Mouse (Mus musculus) heart, embryonic 14.5 days (tissue): ENCODE results near the gene Cfap52. TPM values are rescaled to one million over a fixed set of nuclear protein-coding genes. Genes with fewer than 3 reads are reported as not detected.

Experiments used
- ATAC-seq: fragments of 200-750 bp; cut with Nextera tagmentation; 2 replicates; pipeline ENCODE4 v1.8.0; 2017; ENCODE audit warnings: low read depth, moderate TSS enrichment; ENCODE audit not compliant: insufficient number of reproducible peaks, insufficient read depth, low FRiP score
- H3K27ac ChIP-seq, 2 experiments: fragments of 200-500 bp in 1 of 2; fragments of 300-500 bp in 1 of 2; sonication (generic) in 1 of 2; replicated peaks in 1 of 2; 2 replicates each; pipeline ENCODE4 v1.5.1; 2012 to 2014; ENCODE audit warnings: low read depth in 2 of 2, low read length in 2 of 2, control low read depth in 1 of 2, mild to moderate bottlenecking in 1 of 2, mixed read lengths in 1 of 2; ENCODE audit not compliant: control insufficient read depth in 1 of 2, insufficient read depth in 1 of 2
- H3K27me3 ChIP-seq: fragments of 300-500 bp; sonication (generic); 2 replicates; pipeline ENCODE4 v1.6.1; 2014; ENCODE audit warnings: mild to moderate bottlenecking, low read length, control low read depth; ENCODE audit not compliant: control insufficient read depth, insufficient read depth
- H3K36me3 ChIP-seq: fragments of 300-500 bp; sonication (generic); 2 replicates; pipeline ENCODE4 v1.6.1; 2014; ENCODE audit warnings: mild to moderate bottlenecking, control low read depth, low read length, mixed read lengths; ENCODE audit not compliant: control insufficient read depth, insufficient read depth
- H3K4me1 ChIP-seq, 2 experiments: fragments of 200-500 bp in 1 of 2; fragments of 300-500 bp in 1 of 2; sonication (generic) in 1 of 2; 2 replicates each; pipeline ENCODE4 v1.6.1; 2012 to 2014; ENCODE audit warnings: low read length in 2 of 2, control low read depth in 1 of 2, mixed read lengths in 1 of 2; ENCODE audit not compliant: control insufficient read depth in 2 of 2, insufficient read depth in 2 of 2
- H3K4me2 ChIP-seq: fragments of 300-500 bp; sonication (generic); 2 replicates; pipeline ENCODE4 v1.6.1; 2014; ENCODE audit warnings: mild to moderate bottlenecking, low read length
- H3K4me3 ChIP-seq, 2 experiments: fragments of 200-500 bp in 1 of 2; fragments of 300-500 bp in 1 of 2; sonication (generic) in 1 of 2; 2 replicates each; pipeline ENCODE4 v1.5.1; 2012 to 2014; ENCODE audit warnings: low read length in 2 of 2, mild to moderate bottlenecking in 2 of 2, control low read depth in 1 of 2, low read depth in 1 of 2, moderate library complexity in 1 of 2; ENCODE audit not compliant: control insufficient read depth in 1 of 2, insufficient read depth in 1 of 2
- H3K9ac ChIP-seq: fragments of 300-500 bp; sonication (generic); 2 replicates; pipeline ENCODE4 v1.6.1; 2014; ENCODE audit warnings: mild to moderate bottlenecking, low read length
- H3K9me3 ChIP-seq: fragments of 300-500 bp; sonication (generic); 2 replicates; pipeline ENCODE4 v1.6.1; 2016; ENCODE audit warnings: low read length, control low read depth; ENCODE audit not compliant: control insufficient read depth
- WGBS: fragments of 180-500 bp; shearing (Covaris S2); extraction: QIAGEN DNeasy Blood & Tissue Kit; methylation state at CpG from one replicate; pipeline ENCODE4 v1.1.7; 2014; 5-methylcytosine and 5-hydroxymethylcytosine counted together
- polyA plus RNA-seq: library from polyadenylated mRNA; unstranded; fragments of >200 nt; fragmentation: Nextera tagmentation; extraction: Ambion mirVana; gene quantifications from 2 replicates; pipeline ENCODE4 v1.2.1, GENCODE M21; 2014

Cfap52 gene
- polyA plus RNA-seq, 1 experiment from 2014 or later, result not detected

DNA sequence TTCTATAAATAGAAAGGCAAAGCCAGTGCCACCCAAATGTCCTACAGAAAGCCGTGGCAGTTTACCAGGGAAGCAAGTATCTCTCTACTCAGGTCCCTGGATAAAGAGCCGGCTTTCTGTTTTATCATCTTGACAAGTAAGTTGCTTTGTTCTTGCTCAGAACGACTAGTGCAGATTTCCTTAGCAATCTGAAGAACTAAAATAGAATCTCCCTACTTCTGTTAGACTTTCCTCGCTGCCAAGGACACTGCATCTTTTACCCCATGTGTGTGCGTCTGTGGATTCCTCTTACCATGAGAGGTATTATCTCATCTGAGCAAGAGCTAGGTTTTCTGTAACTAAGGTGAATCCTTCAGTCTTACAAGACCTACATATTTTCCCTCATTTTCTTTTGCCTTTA is 76.9 kb downstream of the Cfap52 start:
- Histone ChIP-seq H3K9ac (no peak overlapping the region), H3K36me3 (no peaks in the 10 kb centered on the region), H3K27me3 (no peaks in the 10 kb centered on the region), H3K4me3 (no peak overlapping the region), H3K27ac (peak overlapping the region; percentile 8 to 42; a peak in 2 of 4 replicates), H3K4me1 (peaks cover 0 to 10% of the 10 kb centered on the region in 2 experiments; a peak in 2 of 4 replicates), H3K4me2 (peak overlapping the region; percentile 29), H3K9me3 (no peaks in the 10 kb centered on the region)
- 24% methylated on average over 5 of the region's 5 CpGs for WGBS
- ATAC-seq, result no peak

GRCm38 (mm10) chr11:67885921-67886320 is 79.5 kb downstream of the Cfap52 start:
- Histone ChIP-seq H3K36me3 (no peaks in the 10 kb centered on the region), H3K9me3 (no peaks in the 10 kb centered on the region), H3K4me2 (no peak overlapping the region), H3K27ac (no peak overlapping the region), H3K4me3 (no peak overlapping the region), H3K27me3 (no peaks in the 10 kb centered on the region), H3K4me1 (peaks cover 0 to 10% of the 10 kb centered on the region in 2 experiments; a peak in 2 of 4 replicates), H3K9ac (no peak overlapping the region)
- WGBS, result 84% methylated on average over 2 of the region's 2 CpGs
- no peak for ATAC-seq

Other genes starting within 250 kb of the Cfap52 start
- not detected in 2 replicates for gene Glp2r, start 194.5 kb downstream of the Cfap52 start, polyA plus RNA-seq
- gene Gsg1l2, start 191.0 kb downstream of the Cfap52 start, polyA plus RNA-seq, result not detected in 2 replicates
- 13.0 and 14.7 TPM in 2 replicates for gene Dhrs7c, start 167.5 kb downstream of the Cfap52 start, polyA plus RNA-seq
- gene Usp43, start 43.5 kb downstream of the Cfap52 start, polyA plus RNA-seq, result 0.93 and 1.2 TPM in 2 replicates
- gene Stx8, start 542 bp upstream of the Cfap52 start, polyA plus RNA-seq, result 61.8 and 62.5 TPM in 2 replicates